Mouse (Mus musculus) ES-Bruce4 (cell line): ENCODE measurements around the gene Rab5b. TPM values are rescaled to one million over a fixed set of nuclear protein-coding genes. Genes with fewer than 3 reads are reported as not detected.
A peak's percentile ranks its signal among the peaks of the same experiment; 100 is the strongest.

Experiments
- H3K27ac ChIP-seq: 2 replicates; pipeline ENCODE4 v1.5.1; 2012; ENCODE audit warnings: low read length, inconsistent platforms; ENCODE audit not compliant: insufficient read depth
- H3K27me3 ChIP-seq: 2 replicates; pipeline ENCODE4 v1.6.1; 2012; ENCODE audit warnings: mild to moderate bottlenecking, low read length, inconsistent platforms; ENCODE audit not compliant: control insufficient read depth, poor library complexity, insufficient read depth, severe bottlenecking
- H3K36me3 ChIP-seq: 2 replicates; pipeline ENCODE4 v1.6.1; 2012; ENCODE audit warnings: inconsistent platforms, mild to moderate bottlenecking, low read length, moderate library complexity; ENCODE audit not compliant: control insufficient read depth, poor library complexity, insufficient read depth, severe bottlenecking
- H3K4me1 ChIP-seq: one replicate; pipeline ENCODE4 v1.8.1; 2011; ENCODE audit warnings: low read length; ENCODE audit not compliant: control insufficient read depth, insufficient read depth
- H3K4me3 ChIP-seq: 2 replicates; pipeline ENCODE4 v1.5.1; 2011; ENCODE audit warnings: low read depth, mild to moderate bottlenecking, low read length
- H3K9ac ChIP-seq: 2 replicates; pipeline ENCODE4 v1.6.1; 2012; ENCODE audit warnings: low read depth, mild to moderate bottlenecking, inconsistent platforms; ENCODE audit not compliant: poor library complexity, severe bottlenecking
- H3K9me3 ChIP-seq: replicated peaks from 2 replicates; pipeline ENCODE4 v1.6.1; 2012; ENCODE audit warnings: mild to moderate bottlenecking, low read length, inconsistent platforms; ENCODE audit not compliant: control insufficient read depth, poor library complexity, insufficient read depth, severe bottlenecking
- CTCF ChIP-seq: IDR thresholded peaks from one replicate; pipeline ENCODE4 v1.8.1; 2011; ENCODE audit warnings: low read depth, low read length
- EP300 ChIP-seq: IDR thresholded peaks from 2 replicates; pipeline ENCODE4 v1.6.1; 2011; ENCODE audit warnings: low read depth, low read length; ENCODE audit not compliant: insufficient read depth
- POLR2A ChIP-seq: IDR thresholded peaks from one replicate; pipeline ENCODE4 v1.8.1; 2011; ENCODE audit warnings: low read length; ENCODE audit not compliant: insufficient read depth
- polyA plus RNA-seq: library from polyadenylated mRNA; stranded (reverse); fragments of >200 nt; gene quantifications from 2 replicates; pipeline ENCODE4 v1.2.4, GENCODE M21; 2011; ENCODE audit warnings: low read depth; ENCODE audit not compliant: missing spikeins, insufficient read depth, insufficient read length

The Rab5b gene
- polyA plus RNA-seq, 1 experiment = 79.0 TPM

DNA sequence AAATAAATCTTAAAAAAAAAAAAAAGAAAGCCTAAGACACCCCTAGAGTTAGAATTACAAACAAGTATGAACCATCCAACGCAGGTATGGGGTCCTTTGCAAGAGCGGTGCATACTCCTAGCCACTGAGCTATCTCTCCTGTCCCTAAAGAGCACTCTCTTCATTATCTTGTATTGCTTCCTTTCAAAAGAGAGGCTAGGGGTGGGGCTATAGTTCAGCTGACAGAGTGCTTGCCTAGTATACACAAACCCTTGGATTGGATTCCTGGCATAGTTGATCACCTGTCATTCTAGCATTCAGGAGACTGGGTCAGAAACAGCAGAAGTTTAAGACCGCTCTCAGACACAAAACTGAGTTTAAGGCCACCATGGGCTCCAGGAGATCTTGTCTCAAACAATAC, 40.8 kb downstream of the Rab5b start:
- Histone ChIP-seq H3K4me1 (peaks cover 3% of the 10 kb centered on the region), H3K36me3 (no peaks in the 10 kb centered on the region), H3K27me3 (no peaks in the 10 kb centered on the region), H3K4me3 (no peak overlapping the region), H3K27ac (peak overlapping the region; percentile 76), H3K9ac (no peak overlapping the region), H3K9me3 (no peaks in the 10 kb centered on the region)
- TF ChIP-seq CTCF = no peak
- TF ChIP-seq EP300 = no peak
- no peak for TF ChIP-seq POLR2A

DNA sequence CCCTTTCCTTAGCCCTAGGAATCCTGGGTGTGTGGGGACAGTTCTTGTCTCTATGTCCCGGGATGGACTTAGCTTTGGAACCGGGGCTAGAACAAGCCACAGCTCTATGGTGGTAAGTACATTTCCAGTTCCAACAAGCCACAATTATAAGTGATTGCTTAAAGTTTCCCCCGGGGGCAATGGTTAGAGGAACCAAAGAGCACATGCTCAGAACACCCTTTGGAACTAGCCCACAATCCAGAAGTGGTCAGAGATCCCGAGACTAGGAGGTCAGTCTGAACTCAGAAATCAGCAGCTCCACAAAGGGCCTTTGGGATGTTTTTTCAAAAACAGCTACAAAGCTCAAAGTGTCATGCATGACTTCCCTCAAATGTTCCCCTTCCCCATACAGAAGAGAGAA, 42.2 kb downstream of the Rab5b start:
- no peaks in the 10 kb centered on the region; the same call in 1 of the 2 replicates for H3K9me3 ChIP-seq
- no peaks in the 10 kb centered on the region for H3K27me3 ChIP-seq
- TF ChIP-seq CTCF = no peak
- TF ChIP-seq POLR2A = no peak
- H3K9ac ChIP-seq = no peak overlapping the region
- H3K27ac ChIP-seq = no peak overlapping the region
- H3K4me1 ChIP-seq = peaks cover 3% of the 10 kb centered on the region
- H3K36me3 ChIP-seq = no peaks in the 10 kb centered on the region
- no peak overlapping the region for H3K4me3 ChIP-seq

DNA sequence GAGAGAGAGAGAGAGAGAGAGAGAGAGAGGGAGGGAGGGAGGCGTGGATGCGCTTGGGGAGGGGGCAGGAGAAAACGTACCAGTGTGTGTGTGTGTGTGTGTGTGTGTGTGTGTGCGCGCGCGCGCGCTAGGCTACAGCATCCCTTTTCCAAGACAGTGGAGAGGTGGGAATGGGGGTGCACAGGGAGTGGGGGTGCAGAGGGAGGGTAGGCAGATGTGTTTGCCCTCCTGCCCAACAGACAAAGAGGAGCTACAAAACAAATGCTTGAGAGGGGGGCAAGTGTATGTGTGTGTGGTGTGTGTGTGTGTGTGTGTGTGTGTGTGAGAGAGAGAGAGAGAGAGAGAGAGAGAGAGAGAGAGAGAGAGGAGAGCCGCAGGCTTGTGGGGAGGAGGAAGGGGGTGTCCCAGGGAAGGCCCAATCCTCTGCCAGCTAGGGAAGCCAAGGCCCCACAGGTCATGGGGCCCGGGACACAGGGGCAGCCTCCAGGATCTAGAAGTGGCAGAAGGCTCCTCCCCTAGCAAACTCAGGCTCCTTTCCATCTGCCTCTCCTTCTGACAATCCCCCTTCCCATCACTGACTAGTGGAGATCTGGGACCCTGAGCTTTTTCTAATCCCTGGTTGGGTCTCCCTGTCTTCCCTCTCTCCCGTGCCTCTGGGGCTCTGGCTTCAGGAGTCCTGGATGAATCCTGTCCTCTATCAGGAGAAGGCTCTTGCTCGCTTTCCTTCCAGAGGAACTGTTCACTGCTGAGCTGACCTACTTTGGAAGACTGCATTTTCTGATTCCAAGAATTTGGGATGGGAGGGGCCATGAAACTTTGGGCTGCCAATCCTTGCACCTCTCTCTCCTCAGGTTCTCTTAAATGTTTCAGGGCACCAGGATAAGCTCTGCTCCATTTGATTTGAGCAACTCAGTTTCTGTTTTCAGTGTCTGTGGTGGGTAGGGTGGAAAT, 49.6 kb downstream of the Rab5b start:
- Histone ChIP-seq H3K4me3 (peak overlapping the region; percentile 59), H3K4me1 (peaks cover 2% of the 10 kb centered on the region), H3K9me3 (no peaks in the 10 kb centered on the region; the same call in 1 of the 2 replicates), H3K9ac (peak overlapping the region; percentile 34), H3K27me3 (no peaks in the 10 kb centered on the region), H3K36me3 (no peaks in the 10 kb centered on the region), H3K27ac (no peak overlapping the region)
- TF ChIP-seq POLR2A = no peak
- TF ChIP-seq EP300 = no peak

DNA sequence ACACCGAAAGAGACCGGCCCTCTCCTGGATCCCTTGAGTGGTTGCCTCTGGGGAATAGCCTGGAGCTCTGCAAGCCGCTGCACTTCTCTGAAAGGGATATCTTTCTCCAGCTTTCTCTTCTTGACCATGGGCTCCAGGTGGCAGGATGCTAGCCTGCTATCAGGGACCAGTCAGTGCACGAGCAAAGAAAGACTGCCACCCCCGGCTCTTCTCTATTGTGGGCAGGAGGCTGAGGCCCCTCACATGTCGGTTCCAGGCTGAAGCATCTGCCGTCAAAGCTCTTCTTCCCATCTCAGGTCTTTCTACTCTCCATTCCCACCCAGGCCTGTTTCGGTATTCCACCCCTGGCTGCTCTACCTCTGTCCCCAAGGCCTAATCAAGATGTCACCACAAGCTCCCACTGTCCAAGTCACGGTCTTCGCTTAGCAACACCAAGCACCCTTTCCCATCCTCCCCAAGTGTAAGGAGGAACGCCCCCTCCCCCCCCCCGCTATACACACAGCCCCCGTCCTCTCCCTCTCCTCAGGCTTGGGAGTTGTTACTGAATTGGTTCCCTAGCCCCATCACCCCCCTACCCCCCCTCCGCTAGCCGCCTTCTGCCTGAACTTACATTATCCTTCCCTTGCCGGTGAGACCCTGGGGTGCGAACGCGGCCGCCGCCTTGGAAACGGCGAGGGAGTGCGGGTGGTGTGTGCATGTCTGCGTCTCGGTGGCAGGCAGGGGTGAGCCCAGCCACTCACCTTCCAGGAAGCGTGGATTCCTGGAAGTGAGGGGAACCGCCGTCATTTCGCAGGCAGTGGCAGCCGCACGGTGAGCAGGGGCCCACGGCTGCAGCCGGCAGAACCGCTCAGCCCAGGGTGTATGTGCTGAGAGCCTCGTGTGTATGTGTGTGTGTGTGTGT, 50.7 kb downstream of the Rab5b start, which contains the start of gene Ikzf4:
Gene Ikzf4, minus strand, starts transcription at position 881 of the 901 bp plus-strand sequence.
- Histone ChIP-seq H3K36me3 (no peaks in the 10 kb centered on the region), H3K4me3 (peak within 1 kb of the TSS; percentile 59), H3K9ac (peak within 1 kb of the TSS; percentile 34), H3K9me3 (no peaks in the 10 kb centered on the region; the same call in 1 of the 2 replicates), H3K4me1 (peaks cover 2% of the 10 kb centered on the region), H3K27ac (no peak within 1 kb of the TSS), H3K27me3 (no peaks in the 10 kb centered on the region)
- no peak for TF ChIP-seq CTCF
- TF ChIP-seq EP300 = no peak
- no peak for TF ChIP-seq POLR2A

DNA sequence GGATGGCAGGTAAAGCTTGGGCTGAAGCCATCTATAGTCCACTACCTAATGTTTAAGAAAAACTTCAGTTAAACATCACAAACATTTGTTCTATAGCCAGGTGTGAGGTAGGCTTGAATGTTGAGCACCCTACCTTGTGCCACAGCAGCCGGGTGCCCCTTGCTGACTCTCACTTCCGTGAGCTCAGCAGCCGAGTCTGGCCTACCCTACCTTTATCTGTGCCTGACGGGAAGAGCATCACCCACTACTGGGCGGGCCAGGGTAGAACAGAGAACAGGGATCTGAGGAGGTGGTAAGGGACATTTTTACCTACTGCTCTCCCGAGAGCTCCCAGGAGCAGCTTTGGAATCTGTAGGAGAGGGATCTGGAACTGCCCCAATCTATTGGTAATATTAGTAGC, 53.3 kb downstream of the Rab5b start:
- Histone ChIP-seq H3K36me3 (no peaks in the 10 kb centered on the region), H3K4me1 (peaks cover 4% of the 10 kb centered on the region), H3K4me3 (no peak overlapping the region), H3K9me3 (no peaks in the 10 kb centered on the region), H3K27ac (no peak overlapping the region), H3K9ac (no peak overlapping the region), H3K27me3 (no peaks in the 10 kb centered on the region)
- TF ChIP-seq CTCF = no peak
- no peak for TF ChIP-seq POLR2A
- TF ChIP-seq EP300 = no peak

DNA sequence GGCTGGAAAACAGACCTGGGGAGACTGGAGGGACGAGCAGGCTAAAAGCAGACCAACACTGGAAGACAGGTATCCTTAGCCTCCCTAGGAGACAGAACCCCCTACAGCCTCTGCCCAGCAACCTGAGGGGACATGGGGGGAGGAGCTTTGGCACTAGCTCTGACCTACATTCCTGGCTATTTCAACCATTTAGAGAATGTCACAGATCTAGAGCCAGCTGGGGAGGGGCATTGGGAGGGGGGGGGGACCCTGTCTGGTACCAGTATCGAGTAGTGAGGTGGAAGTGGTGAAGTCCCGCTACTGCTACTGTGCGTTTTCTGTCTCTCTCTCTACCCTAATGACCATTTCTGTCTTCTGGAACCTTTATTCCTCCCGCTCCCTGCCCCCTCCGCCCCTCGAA, 54.2 kb downstream of the Rab5b start:
- peaks cover 4% of the 10 kb centered on the region for H3K4me1 ChIP-seq
- TF ChIP-seq CTCF = no peak
- TF ChIP-seq EP300 = no peak
- TF ChIP-seq POLR2A = no peak
- H3K9me3 ChIP-seq = no peaks in the 10 kb centered on the region
- H3K27me3 ChIP-seq = no peaks in the 10 kb centered on the region
- H3K4me3 ChIP-seq = no peak overlapping the region
- H3K9ac ChIP-seq = no peak overlapping the region
- H3K27ac ChIP-seq = no peak overlapping the region
- H3K36me3 ChIP-seq = no peaks in the 10 kb centered on the region
